Mouse (Mus musculus) CH12.LX (cell line): ENCODE results near the gene Reln.

ENCODE experiments used
- CTCF ChIP-seq, 2 experiments: IDR thresholded peaks in 1 of 2; conservative IDR thresholded peaks in 1 of 2; 2 replicates each; pipeline ENCODE4 v1.5.1; 2011 to 2012; ENCODE audit warnings: low read depth in 2 of 2, low read length in 2 of 2, improper control_type of control experiment in 1 of 2, inconsistent platforms in 1 of 2, mild to moderate bottlenecking in 1 of 2, moderate library complexity in 1 of 2
- ELF1 ChIP-seq: IDR thresholded peaks from 2 replicates; pipeline ENCODE4 v1.6.1; 2014; ENCODE audit warnings: low read depth, mild to moderate bottlenecking, inconsistent platforms, low read length, improper control_type of control experiment
- EP300 ChIP-seq: IDR thresholded peaks from 2 replicates; pipeline ENCODE4 v1.6.1; 2011; ENCODE audit warnings: low read length, improper control_type of control experiment
- ETS1 ChIP-seq: conservative IDR thresholded peaks from 2 replicates; pipeline ENCODE4 v1.6.1; 2012; ENCODE audit warnings: low read depth, mild to moderate bottlenecking, inconsistent platforms, low read length, improper control_type of control experiment, moderate library complexity
- JUN ChIP-seq: IDR thresholded peaks from 2 replicates; pipeline ENCODE4 v1.6.1; 2011; ENCODE audit warnings: low read depth, mild to moderate bottlenecking, low read length, improper control_type of control experiment, moderate library complexity; ENCODE audit not compliant: insufficient read depth
- JUND ChIP-seq: conservative IDR thresholded peaks from 2 replicates; pipeline ENCODE4 v1.6.1; 2011; ENCODE audit warnings: low read depth, low read length, improper control_type of control experiment
- MAFK ChIP-seq: IDR thresholded peaks from 2 replicates; pipeline ENCODE4 v1.6.1; 2011; ENCODE audit warnings: low read length, improper control_type of control experiment; ENCODE audit not compliant: insufficient replicate concordance
- POLR2A ChIP-seq: IDR thresholded peaks from 2 replicates; pipeline ENCODE4 v1.6.1; 2011; ENCODE audit warnings: low read depth, mild to moderate bottlenecking, improper control_type of control experiment, low read length
- SMC3 ChIP-seq: IDR thresholded peaks from 2 replicates; pipeline ENCODE4 v1.6.1; 2011; ENCODE audit warnings: low read depth, low read length, improper control_type of control experiment
- UBTF ChIP-seq: IDR thresholded peaks from 2 replicates; pipeline ENCODE4 v1.6.1; 2012; ENCODE audit warnings: low read depth, mild to moderate bottlenecking, inconsistent platforms, low read length, improper control_type of control experiment, moderate library complexity
- USF1 ChIP-seq: IDR thresholded peaks from 2 replicates; pipeline ENCODE4 v1.6.1; 2014; ENCODE audit warnings: low read depth, mild to moderate bottlenecking, inconsistent platforms, low read length, improper control_type of control experiment
- ZKSCAN1 ChIP-seq: IDR thresholded peaks from 2 replicates; pipeline ENCODE4 v1.6.1; 2012; ENCODE audit warnings: low read depth, inconsistent platforms, low read length, improper control_type of control experiment, borderline replicate concordance
- ZNF384 ChIP-seq: IDR thresholded peaks from 2 replicates; pipeline ENCODE4 v1.6.1; 2012; ENCODE audit warnings: low read depth, low read length, improper control_type of control experiment, inconsistent platforms

- TF ChIP-seq ZKSCAN1 (no peak), CTCF (conservative IDR thresholded peaks at IDR 0.05 in 1 of 2, IDR thresholded peaks at IDR 0.05 in 1 of 2; ENCODE audit: low read depth in 2 of 2, low read length in 2 of 2) (no peak), SMC3 (no peak), POLR2A (no peak), JUND (no peak), ELF1 (no peak), JUN (no peak), ZNF384 (no peak), EP300 (no peak), UBTF (no peak), MAFK (no peak), ETS1 (no peak), USF1 (no peak)
Measured at GRCm38 (mm10) chr5:21894168-21894567, 450.3 kb downstream of the Reln start.
